Mouse (Mus musculus): ENCODE measurements around the gene Lect2. TPM values are rescaled to one million over a fixed set of nuclear protein-coding genes. Genes with fewer than 3 reads are reported as not detected.

Lect2 gene
- total RNA-seq, 2 experiments from 2014 or later: not detected

- no peak for DNase-seq (ENCODE audit: low spot score in 2 of 2)
- intact Hi-C loops (cut with DNase I): no loop called here
Observed at GRCm38 (mm10) chr13:56516816-56517215, 31.5 kb downstream of the Lect2 start.

GRCm38 (mm10) chr13:56516311-56516710 lies 32.0 kb downstream of the Lect2 start:
- DNase-seq (ENCODE audit: low spot score in 2 of 2): no peak
- intact Hi-C loops (cut with DNase I): no loop called here

- no peak for DNase-seq (ENCODE audit: low spot score in 2 of 2)
- intact Hi-C loops (cut with DNase I): no loop called here
Observed at GRCm38 (mm10) chr13:56513595-56513994, 34.7 kb downstream of the Lect2 start.

- DNase-seq (ENCODE audit: low spot score in 2 of 2): no peak
- intact Hi-C loops (cut with DNase I): no loop called here
Observed at GRCm38 (mm10) chr13:56509796-56510195, 38.5 kb downstream of the Lect2 start.

GRCm38 (mm10) chr13:56506871-56507496 lies 41.3 kb downstream of the Lect2 start:
- DNase-seq (ENCODE audit: low spot score in 2 of 2): no peak
- intact Hi-C loops (cut with DNase I): no loop called here

GRCm38 (mm10) chr13:56501866-56502420 lies 46.4 kb downstream of the Lect2 start:
- intact Hi-C loops (cut with DNase I): no loop called here
- DNase-seq (ENCODE audit: low spot score in 2 of 2): no peak

- no peak for DNase-seq (ENCODE audit: low spot score in 2 of 2)
- intact Hi-C loops (cut with DNase I): no loop called here
Observed at GRCm38 (mm10) chr13:56500636-56501035, 47.7 kb downstream of the Lect2 start.

GRCm38 (mm10) chr13:56500132-56500531 lies 48.2 kb downstream of the Lect2 start:
- DNase-seq (ENCODE audit: low spot score in 2 of 2): no peak
- intact Hi-C loops (cut with DNase I): no loop called here

GRCm38 (mm10) chr13:56494440-56494839 lies 53.9 kb downstream of the Lect2 start:
- DNase-seq (ENCODE audit: low spot score in 2 of 2): no peak
- intact Hi-C loops (cut with DNase I): no loop called here

Other genes with a start within 250 kb of the Lect2 start
- gene Gm3045, start 121.9 kb downstream of the Lect2 start, total RNA-seq (2021): not detected
- under 1 TPM in 1 of 2 experiments, not detected in 1; 0.14 TPM for gene Slc25a48, start 110.1 kb downstream of the Lect2 start, total RNA-seq (2021)
- not detected for gene Il9, start 66.3 kb downstream of the Lect2 start, total RNA-seq (2021)
- gene Fbxl21, start 26.0 kb downstream of the Lect2 start, total RNA-seq (2021): 1 to 10 TPM; 4.0 to 7.3 TPM
- gene Tgfbi, start 61.0 kb upstream of the Lect2 start, total RNA-seq (2021): 1 to 10 TPM; 3.8 to 4.1 TPM
- gene Smad5, start 154.5 kb upstream of the Lect2 start, total RNA-seq (2021): 10 to 100 TPM; 20.2 to 20.3 TPM
- gene Gm45623, start 205.3 kb upstream of the Lect2 start, total RNA-seq (2021): 10 to 100 TPM; 10.8 to 15.4 TPM